Mouse (Mus musculus) bone marrow, adult 2 months (tissue): ENCODE data around the gene Mgat4b.

ENCODE experiments used
- CTCF ChIP-seq: fragments of 200-500 bp; IDR thresholded peaks from 2 replicates; pipeline ENCODE4 v1.5.1; 2011; ENCODE audit warnings: low read length, control low read depth; ENCODE audit not compliant: control insufficient read depth, insufficient read depth
- POLR2A ChIP-seq: fragments of 200-500 bp; IDR thresholded peaks from 2 replicates; pipeline ENCODE4 v1.6.1; 2011; ENCODE audit warnings: low read depth, mild to moderate bottlenecking, control low read depth, low read length, borderline replicate concordance; ENCODE audit not compliant: control insufficient read depth

DNA sequence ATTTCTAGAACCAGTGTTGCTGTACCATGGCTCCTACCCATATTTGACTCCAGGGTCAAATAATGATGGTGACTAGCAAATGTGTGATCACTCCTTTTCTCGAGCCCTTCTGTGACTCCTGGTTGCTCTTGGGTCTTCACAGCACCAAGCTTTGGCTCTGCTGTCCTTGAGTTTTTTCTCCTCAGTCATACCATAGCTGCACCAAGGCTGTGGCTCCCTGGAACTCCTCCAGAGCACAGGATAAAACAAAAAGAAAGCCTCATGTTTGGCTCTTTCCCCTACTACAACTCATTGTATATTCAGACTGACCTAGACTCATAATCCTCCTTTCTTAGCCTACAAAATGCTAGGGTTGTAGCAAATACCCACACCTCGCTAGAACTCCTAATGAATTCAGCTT is 62.1 kb downstream of the Mgat4b start:
- TF ChIP-seq CTCF (no peak), POLR2A (no peak)
